Mouse (Mus musculus) embryonic facial prominence, embryonic 12.5 days (tissue): ENCODE measurements around the gene Klhdc1. TPM values are rescaled to one million over a fixed set of nuclear protein-coding genes. Genes with fewer than 3 reads are reported as not detected.

Experiments
- ATAC-seq: fragments of 200-750 bp; cut with Nextera tagmentation; 2 replicates; pipeline ENCODE4 v1.8.0; 2017; ENCODE audit not compliant: insufficient number of reproducible peaks, insufficient read depth, low FRiP score, low TSS enrichment
- H3K27ac ChIP-seq: fragments of 300-500 bp; sonication (generic); 2 replicates; pipeline ENCODE4 v1.5.1; 2016; ENCODE audit warnings: mild to moderate bottlenecking
- H3K27me3 ChIP-seq: fragments of 300-500 bp; sonication (generic); 2 replicates; pipeline ENCODE4 v1.6.1; 2016; ENCODE audit warnings: mild to moderate bottlenecking, moderate library complexity
- H3K36me3 ChIP-seq: fragments of 300-500 bp; sonication (generic); 2 replicates; pipeline ENCODE4 v1.6.1; 2016; ENCODE audit warnings: mild to moderate bottlenecking
- H3K4me1 ChIP-seq: fragments of 300-500 bp; sonication (generic); 2 replicates; pipeline ENCODE4 v1.6.1; 2016
- H3K4me2 ChIP-seq: fragments of 300-500 bp; sonication (generic); replicated peaks from 2 replicates; pipeline ENCODE4 v1.6.1; 2016; ENCODE audit warnings: mild to moderate bottlenecking, moderate library complexity
- H3K4me3 ChIP-seq: fragments of 300-500 bp; sonication (generic); 2 replicates; pipeline ENCODE4 v1.5.1; 2016; ENCODE audit warnings: mild to moderate bottlenecking
- H3K9ac ChIP-seq: fragments of 300-500 bp; sonication (generic); 2 replicates; pipeline ENCODE4 v1.6.1; 2016; ENCODE audit warnings: mild to moderate bottlenecking, moderate library complexity
- H3K9me3 ChIP-seq: fragments of 300-500 bp; sonication (generic); 2 replicates; pipeline ENCODE4 v1.6.1; 2016; ENCODE audit warnings: mild to moderate bottlenecking, moderate library complexity
- WGBS: fragments of 180-500 bp; shearing (Covaris S2); methylation state at CpG from one replicate; pipeline ENCODE4 v1.1.7; 2016; 5-methylcytosine and 5-hydroxymethylcytosine counted together
- polyA plus RNA-seq: library from polyadenylated mRNA; unstranded; fragments of >200 nt; fragmentation: Nextera tagmentation; extraction: Ambion mirVana; gene quantifications from 2 replicates; pipeline ENCODE4 v1.2.1, GENCODE M21; 2016

Gene Klhdc1
- 5.6 and 7.5 TPM in 2 replicates for polyA plus RNA-seq

GRCm38 (mm10) chr12:69240876-69241275 is at the start of gene Klhdc1:
Gene Klhdc1, plus strand, starts transcription at chr12:69241176.
- Histone ChIP-seq H3K4me1 (peaks cover 8% of the 10 kb centered on the region; the same call in 1 of the 2 replicates), H3K36me3 (no peaks in the 10 kb centered on the region), H3K4me3 (peak within 1 kb of the TSS; percentile 68), H3K27me3 (no peaks in the 10 kb centered on the region), H3K9me3 (no peaks in the 10 kb centered on the region), H3K27ac (peak within 1 kb of the TSS; percentile 81), H3K9ac (peak within 1 kb of the TSS; percentile 80), H3K4me2 (peak within 1 kb of the TSS; percentile 63)
- 68% methylated on average over 6 of the region's 6 CpGs for WGBS
- no peak for ATAC-seq

GRCm38 (mm10) chr12:69191396-69191795 is 49.6 kb upstream of the Klhdc1 start:
- no peak overlapping the region for H3K4me3 ChIP-seq
- 89% methylated on average over 5 of the region's 5 CpGs for WGBS
- no peaks in the 10 kb centered on the region for H3K27me3 ChIP-seq
- H3K9me3 ChIP-seq: no peaks in the 10 kb centered on the region
- no peak overlapping the region for H3K4me2 ChIP-seq
- H3K4me1 ChIP-seq: peaks cover 16% of the 10 kb centered on the region
- H3K27ac ChIP-seq: no peak overlapping the region
- H3K36me3 ChIP-seq: peaks cover 28% of the 10 kb centered on the region
- no peak for ATAC-seq
- no peak overlapping the region for H3K9ac ChIP-seq

GRCm38 (mm10) chr12:69192637-69193036 is 48.3 kb upstream of the Klhdc1 start:
- Histone ChIP-seq H3K4me2 (no peak overlapping the region), H3K27ac (no peak overlapping the region), H3K9ac (no peak overlapping the region), H3K9me3 (no peaks in the 10 kb centered on the region), H3K27me3 (no peaks in the 10 kb centered on the region), H3K4me1 (peaks cover 8% of the 10 kb centered on the region), H3K4me3 (no peak overlapping the region), H3K36me3 (peaks cover 24% of the 10 kb centered on the region)
- ATAC-seq: no peak
- 95% methylated on average over 2 of the region's 2 CpGs for WGBS

- Histone ChIP-seq H3K27ac (peak within 1 kb of the TSS; percentile 88), H3K9ac (peak within 1 kb of the TSS; percentile 85), H3K36me3 (peaks cover 19% of the 10 kb centered on the region), H3K4me1 (peaks cover 21% of the 10 kb centered on the region), H3K27me3 (no peaks in the 10 kb centered on the region), H3K9me3 (no peaks in the 10 kb centered on the region), H3K4me2 (peak within 1 kb of the TSS; percentile 96), H3K4me3 (peak within 1 kb of the TSS; percentile 89)
- WGBS: under 1% methylated on average over 72 of the region's 75 CpGs
- ATAC-seq: peak; percentile 76
Measured at GRCm38 (mm10) chr12:69196444-69197377, 44.3 kb upstream of the Klhdc1 start, which contains the start of gene Gm49383. Gene Gm49383, minus strand, starts transcription at chr12:69197104.

- peaks cover 23% of the 10 kb centered on the region for H3K36me3 ChIP-seq
- H3K9me3 ChIP-seq: no peaks in the 10 kb centered on the region
- peaks cover 21% of the 10 kb centered on the region for H3K4me1 ChIP-seq
- ATAC-seq: peak; percentile 70
- no peaks in the 10 kb centered on the region for H3K27me3 ChIP-seq
- peak overlapping the region; percentile 88 for H3K27ac ChIP-seq
- H3K4me3 ChIP-seq: peak overlapping the region; percentile 89
- under 1% methylated on average over 94 of the region's 94 CpGs for WGBS
- peak overlapping the region; percentile 96 for H3K4me2 ChIP-seq
- peak overlapping the region; percentile 85 for H3K9ac ChIP-seq
Measured at GRCm38 (mm10) chr12:69197378-69198163, 43.4 kb upstream of the Klhdc1 start.

GRCm38 (mm10) chr12:69198164-69198535 is 42.8 kb upstream of the Klhdc1 start, which contains the start of gene Dnaaf2:
Gene Dnaaf2, minus strand, starts transcription at chr12:69198429.
- H3K36me3 ChIP-seq: peaks cover 22% of the 10 kb centered on the region
- no peaks in the 10 kb centered on the region for H3K27me3 ChIP-seq
- peaks cover 21% of the 10 kb centered on the region for H3K4me1 ChIP-seq
- peak within 1 kb of the TSS; percentile 89 for H3K4me3 ChIP-seq
- H3K9ac ChIP-seq: peak within 1 kb of the TSS; percentile 85
- H3K27ac ChIP-seq: peak within 1 kb of the TSS; percentile 88
- WGBS: under 1% methylated on average over 18 of the region's 18 CpGs
- ATAC-seq: peak; percentile 48; the same call in 1 of the 2 replicates
- peak within 1 kb of the TSS; percentile 96 for H3K4me2 ChIP-seq
- H3K9me3 ChIP-seq: no peaks in the 10 kb centered on the region

GRCm38 (mm10) chr12:69198985-69199384 is 42.0 kb upstream of the Klhdc1 start:
- Histone ChIP-seq H3K27me3 (no peaks in the 10 kb centered on the region), H3K4me3 (no peak overlapping the region), H3K4me2 (no peak overlapping the region), H3K9me3 (no peaks in the 10 kb centered on the region), H3K36me3 (peaks cover 23% of the 10 kb centered on the region), H3K27ac (no peak overlapping the region), H3K9ac (no peak overlapping the region), H3K4me1 (peaks cover 21% of the 10 kb centered on the region)
- no peak for ATAC-seq

GRCm38 (mm10) chr12:69204052-69204833 is 36.7 kb upstream of the Klhdc1 start, which contains the start of gene Gm49384:
Gene Gm49384, minus strand, starts transcription at chr12:69204267.
- no peaks in the 10 kb centered on the region for H3K27me3 ChIP-seq
- 90% methylated on average over 16 of the region's 16 CpGs for WGBS
- H3K36me3 ChIP-seq: peaks cover 40% of the 10 kb centered on the region
- no peaks in the 10 kb centered on the region for H3K9me3 ChIP-seq
- no peak within 1 kb of the TSS for H3K9ac ChIP-seq
- ATAC-seq: no peak
- H3K4me2 ChIP-seq: no peak within 1 kb of the TSS
- H3K4me3 ChIP-seq: no peak within 1 kb of the TSS
- H3K4me1 ChIP-seq: peaks cover under 1% of the 10 kb centered on the region; the same call in 1 of the 2 replicates
- H3K27ac ChIP-seq: no peak within 1 kb of the TSS

- Histone ChIP-seq H3K9me3 (no peaks in the 10 kb centered on the region), H3K9ac (no peak overlapping the region), H3K4me3 (no peak overlapping the region), H3K27ac (no peak overlapping the region), H3K27me3 (no peaks in the 10 kb centered on the region), H3K4me2 (no peak overlapping the region), H3K4me1 (no peaks in the 10 kb centered on the region), H3K36me3 (peaks cover 43% of the 10 kb centered on the region)
- ATAC-seq: no peak
- WGBS: 94% methylated on average over 8 of the region's 8 CpGs
Measured at GRCm38 (mm10) chr12:69207396-69207795, 33.6 kb upstream of the Klhdc1 start.

GRCm38 (mm10) chr12:69207926-69208325 is 33.0 kb upstream of the Klhdc1 start:
- WGBS: 96% methylated on average over 7 of the region's 7 CpGs
- no peaks in the 10 kb centered on the region for H3K9me3 ChIP-seq
- no peak overlapping the region for H3K4me2 ChIP-seq
- ATAC-seq: no peak
- H3K4me3 ChIP-seq: no peak overlapping the region
- H3K27ac ChIP-seq: no peak overlapping the region
- no peaks in the 10 kb centered on the region for H3K4me1 ChIP-seq
- no peaks in the 10 kb centered on the region for H3K27me3 ChIP-seq
- peaks cover 45% of the 10 kb centered on the region for H3K36me3 ChIP-seq
- H3K9ac ChIP-seq: no peak overlapping the region

GRCm38 (mm10) chr12:69208520-69208919 is 32.5 kb upstream of the Klhdc1 start:
- no peak overlapping the region for H3K9ac ChIP-seq
- H3K27ac ChIP-seq: no peak overlapping the region
- H3K4me1 ChIP-seq: no peaks in the 10 kb centered on the region
- H3K4me3 ChIP-seq: no peak overlapping the region
- no peaks in the 10 kb centered on the region for H3K9me3 ChIP-seq
- no peak for ATAC-seq
- H3K36me3 ChIP-seq: peaks cover 49% of the 10 kb centered on the region
- no peaks in the 10 kb centered on the region for H3K27me3 ChIP-seq
- no peak overlapping the region for H3K4me2 ChIP-seq
- WGBS: 91% methylated on average over 2 of the region's 2 CpGs
